Mouse (Mus musculus) CD4-positive naive resting alpha-beta T cell, adult 76 days (primary cell): Measurements from ENCODE around the gene Vegfc. TPM values are rescaled to one million over a fixed set of nuclear protein-coding genes. Genes with fewer than 3 reads are reported as not detected.

Experiments
- total RNA-seq: library from RNA; stranded (reverse); gene quantifications from one replicate; pipeline ENCODE4 v1.2.4, GENCODE M21; 2023

Vegfc gene
- not detected for total RNA-seq

GRCm38 (mm10) chr8:54077271-54078120 is at the start of gene Vegfc:
Gene Vegfc (plus strand): TSS chr8:54077606.

